ENCODE assay signal across 27 mouse cellular contexts in the genomic region with DNA sequence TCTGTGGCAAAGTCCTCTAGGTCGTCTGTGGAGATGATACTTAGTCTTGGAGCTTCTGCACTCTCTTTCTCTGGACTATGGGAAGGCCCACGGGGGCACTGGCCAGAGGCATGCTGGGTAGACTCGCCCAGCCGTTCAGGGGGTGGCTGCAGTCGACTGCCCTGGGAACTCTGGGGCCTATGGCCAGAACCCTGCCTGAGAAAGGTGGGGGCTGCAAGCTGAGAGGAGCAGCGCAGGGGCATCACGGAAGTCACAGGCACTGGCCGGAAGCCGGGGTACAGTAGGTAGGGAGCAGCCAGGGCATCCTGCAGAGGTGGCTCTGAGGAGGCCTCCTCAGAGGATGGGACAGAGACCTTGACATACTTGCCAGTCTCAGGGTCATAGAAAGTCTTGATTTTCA. TPM values are rescaled to one million over a fixed set of nuclear protein-coding genes. Genes with fewer than 3 reads are reported as not detected.
A peak's percentile ranks its signal among the peaks of the same experiment; 100 is the strongest.
DNase-seq lines count a peak whose midpoint lies in the region; ATAC-seq and TF ChIP-seq lines count a peak whose summit lies in the region.
"Had no signal": no experiment of that assay in that cellular context is flagged by ENCODE, and none has a peak within 500 bp of the region (broad histone marks: within the 10 kb centered on the region; RNA-seq: fewer than 3 reads in every experiment).

No protein-coding gene starts in this region.

- no peak overlapping the region for H3K9ac ChIP-seq in embryonic facial prominence, embryonic 12.5 days
- H3K9ac ChIP-seq: embryonic facial prominence, embryonic 15.5 days; forebrain, embryonic 12.5 days had no signal

- no peak overlapping the region for H3K4me3 ChIP-seq in embryonic facial prominence, embryonic 12.5 days
- no peak overlapping the region for H3K4me3 ChIP-seq in embryonic facial prominence, embryonic 10.5 days
- peak overlapping the region; percentile 39; the same call in 1 of the 2 replicates for H3K4me3 ChIP-seq in E14TG2a.4 (replicated peaks; ENCODE audit: low read length)
- H3K4me3 ChIP-seq: embryonic facial prominence, embryonic 13.5 days; embryonic facial prominence, embryonic 15.5 days; erythroblast, embryonic 14.5 days; forebrain, embryonic 10.5 days; forebrain, embryonic 12.5 days had no signal

- no peak overlapping the region for H3K4me2 ChIP-seq in embryonic facial prominence, embryonic 12.5 days (replicated peaks)
- H3K4me2 ChIP-seq: embryonic facial prominence, embryonic 13.5 days; embryonic facial prominence, embryonic 15.5 days; forebrain, embryonic 12.5 days had no signal

- DNase-seq in embryonic facial prominence, embryonic 10.5 days (ENCODE audit: low spot score): no peak
- peak; percentile 79 for DNase-seq in heart, adult 11 months
- DNase-seq in heart, postnatal 36 days: no peak
- DNase-seq: adrenal gland, adult 2 months; adrenal gland, postnatal 10 days; adrenal gland, postnatal 25 days; B cell, adult 2 months; cerebellum, adult 11 months; cerebellum, adult 18-20 months; cerebellum, adult 8-10 months; cerebellum, adult 9-11 months; cerebellum, postnatal 14 days; cerebellum, postnatal 36 days; embryo, embryonic 11 days had no signal

- intact Hi-C loops in heart, postnatal 36 days (cut with DNase I): no loop called here

- peaks cover 3% of the 10 kb centered on the region for H3K27me3 ChIP-seq in embryonic facial prominence, embryonic 12.5 days
- H3K27me3 ChIP-seq in embryonic facial prominence, embryonic 10.5 days (replicated peaks; ENCODE audit: low read depth, poor library complexity, severe bottlenecking): peaks cover 21% of the 10 kb centered on the region
- H3K27me3 ChIP-seq in E14TG2a.4 (ENCODE audit: insufficient read depth, low read length): peaks cover 47% of the 10 kb centered on the region
- H3K27me3 ChIP-seq: CH12.LX; forebrain, embryonic 12.5 days had no signal

- ATAC-seq in embryonic facial prominence, embryonic 12.5 days (ENCODE audit: insufficient number of reproducible peaks, insufficient read depth, low FRiP score, low TSS enrichment): 0 out of 2 replicates have a peak, but pooled peaks have one; percentile 6
- ATAC-seq: CD4-positive, CD25-positive, alpha-beta regulatory T cell, adult 4 months; forebrain, embryonic 14.5 days; forebrain, embryonic 16.5 days had no signal

- H3K4me1 ChIP-seq in embryonic facial prominence, embryonic 12.5 days: no peaks in the 10 kb centered on the region
- peaks cover 10% of the 10 kb centered on the region for H3K4me1 ChIP-seq in embryonic facial prominence, embryonic 10.5 days
- H3K4me1 ChIP-seq in E14TG2a.4 (replicated peaks; ENCODE audit: low read depth, low read length): peaks cover 10% of the 10 kb centered on the region
- H3K4me1 ChIP-seq: embryonic facial prominence, embryonic 15.5 days; forebrain, embryonic 12.5 days had no signal

- H3K27ac ChIP-seq in embryonic facial prominence, embryonic 12.5 days: no peak overlapping the region
- no peak overlapping the region for H3K27ac ChIP-seq in embryonic facial prominence, embryonic 10.5 days (replicated peaks)
- H3K27ac ChIP-seq: embryonic facial prominence, embryonic 13.5 days; embryonic facial prominence, embryonic 15.5 days; forebrain, embryonic 10.5 days; forebrain, embryonic 12.5 days had no signal

- H3K9me3 ChIP-seq in embryonic facial prominence, embryonic 12.5 days: no peaks in the 10 kb centered on the region
- no peaks in the 10 kb centered on the region for H3K9me3 ChIP-seq in embryonic facial prominence, embryonic 10.5 days
- peaks cover 20% of the 10 kb centered on the region for H3K9me3 ChIP-seq in E14TG2a.4 (ENCODE audit: low read length)
- H3K9me3 ChIP-seq: embryonic facial prominence, embryonic 13.5 days; embryonic facial prominence, embryonic 15.5 days; forebrain, embryonic 10.5 days; forebrain, embryonic 12.5 days had no signal

- TF ChIP-seq CTCF in E14TG2a.4 (conservative IDR thresholded peaks at IDR 0.05; ENCODE audit: low read length): no peak

- 78% methylated on average over 9 of the region's 9 CpGs for WGBS in embryonic facial prominence, embryonic 12.5 days
- WGBS in embryonic facial prominence, embryonic 10.5 days: 80% methylated on average over 9 of the region's 9 CpGs

- H3K36me3 ChIP-seq in embryonic facial prominence, embryonic 12.5 days: no peaks in the 10 kb centered on the region
- no peaks in the 10 kb centered on the region for H3K36me3 ChIP-seq in embryonic facial prominence, embryonic 10.5 days (replicated peaks)
- H3K36me3 ChIP-seq in E14TG2a.4 (ENCODE audit: insufficient read depth, low read length): no peaks in the 10 kb centered on the region
- H3K36me3 ChIP-seq: embryonic facial prominence, embryonic 13.5 days; embryonic facial prominence, embryonic 15.5 days; forebrain, embryonic 10.5 days; forebrain, embryonic 12.5 days had no signal

RNA-seq across cellular contexts. Expression of a gene that starts 25.3 kb away (rescaled TPM):
- polyA plus RNA-seq in embryonic facial prominence, embryonic 12.5 days (2016; fragmentation: Nextera tagmentation; extraction: Ambion mirVana): 0.37 and 0.47 TPM in 2 replicates
- polyA plus RNA-seq in embryonic facial prominence, embryonic 10.5 days (2016; fragmentation: Nextera tagmentation; extraction: Ambion mirVana): 0.18 and 0.61 TPM in 2 replicates
- total RNA-seq in heart, postnatal 36 days (2021): 100 to 1,000 TPM; 127 to 148 TPM
- total RNA-seq: adrenal gland, adult 2 months; common myeloid progenitor, adult 5-6 weeks; MEL had no signal
- polyA plus RNA-seq: CD4-positive, CD25-positive, alpha-beta regulatory T cell, adult 4 months; erythroblast, embryonic 14.5 days; forebrain, embryonic 10.5 days; forebrain, embryonic 12.5 days; forebrain, embryonic 14.5 days; forebrain, embryonic 16.5 days had no signal
